Mouse (Mus musculus): ENCODE results near the gene Mkrn1. TPM values are rescaled to one million over a fixed set of nuclear protein-coding genes. Genes with fewer than 3 reads are reported as not detected.
"Not testable (repeated sequence)": the region's sequence is repeated elsewhere in the genome, so short reads cannot be mapped to it uniquely, and the experiment has no call there.

Mkrn1 gene
- polyA plus RNA-seq, 1 experiment from 2014 or later, result 247 TPM

DNA sequence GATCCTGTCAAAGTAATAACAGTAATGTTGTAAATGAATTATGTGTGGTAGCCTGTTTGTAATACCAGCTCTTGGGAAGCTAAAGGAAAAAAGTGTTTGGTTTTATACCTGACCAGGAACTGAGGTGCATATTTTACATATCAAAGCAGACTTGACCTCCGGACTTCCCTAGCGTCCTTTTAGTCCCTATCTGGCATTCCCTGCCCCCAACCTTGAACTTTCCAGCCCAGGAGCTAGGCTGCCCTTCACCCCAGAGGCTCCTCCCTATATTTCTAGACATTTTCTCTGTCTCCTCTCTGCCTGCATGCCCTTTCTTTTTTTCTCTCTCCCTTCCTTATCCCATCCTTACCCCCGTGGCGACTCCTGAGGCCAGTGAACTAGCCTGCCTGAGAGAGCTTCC, 605 bp upstream of the Mkrn1 start:
- Histone ChIP-seq H3K9ac (no peak overlapping the region), H3K36me3 (replicated peaks; ENCODE audit: control insufficient read depth, insufficient read depth) (no peaks in the 10 kb centered on the region), H3K9me3 (ENCODE audit: control insufficient read depth, low read length) (no peaks in the 10 kb centered on the region), H3K4me1 (replicated peaks; ENCODE audit: control insufficient read depth, insufficient read depth, low read length) (peaks cover 11% of the 10 kb centered on the region), H3K27me3 (ENCODE audit: control insufficient read depth, insufficient read depth, low read length) (no peaks in the 10 kb centered on the region), H3K27ac (peak overlapping the region; percentile 96), H3K4me3 (replicated peaks; ENCODE audit: low read length) (peak overlapping the region; percentile 66), H3K4me2 (replicated peaks) (peak overlapping the region; percentile 74)
- no peak for DNase-seq (ENCODE audit: low spot score)
- 42% methylated on average over 4 of the region's 4 CpGs for WGBS
- ATAC-seq (ENCODE audit: low FRiP score), result no peak

DNA sequence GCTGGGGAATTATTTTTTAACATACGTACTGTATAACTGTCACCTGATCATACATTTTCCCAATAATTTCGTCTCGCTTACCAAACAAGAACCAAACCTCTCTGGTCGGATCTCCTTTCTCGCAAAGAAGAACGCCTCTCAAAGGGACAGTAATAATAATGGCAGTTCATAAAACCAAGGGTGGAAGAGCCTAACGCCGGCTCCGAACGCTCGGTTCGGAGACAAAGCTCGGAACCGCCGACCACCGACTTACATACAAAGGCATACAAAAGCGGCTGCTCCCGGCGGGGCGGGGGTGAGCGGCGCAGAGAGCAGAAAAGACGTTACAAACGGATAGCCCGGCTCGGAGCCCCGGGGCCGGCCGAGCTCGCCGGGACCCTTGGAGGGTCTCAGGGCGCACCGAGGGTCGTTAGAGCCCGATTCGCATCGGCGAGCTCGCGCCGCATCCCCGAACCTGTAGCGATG, 844 bp downstream of the Mkrn1 start:
- Histone ChIP-seq H3K4me1 (replicated peaks; ENCODE audit: control insufficient read depth, insufficient read depth, low read length) (peaks cover 12% of the 10 kb centered on the region), H3K9me3 (ENCODE audit: control insufficient read depth, low read length) (no peaks in the 10 kb centered on the region), H3K9ac (peak overlapping the region; percentile 95), H3K27ac (peak overlapping the region; percentile 96), H3K4me2 (replicated peaks) (peak overlapping the region; percentile 74), H3K27me3 (ENCODE audit: control insufficient read depth, insufficient read depth, low read length) (no peaks in the 10 kb centered on the region), H3K4me3 (replicated peaks; ENCODE audit: low read length) (peak overlapping the region; percentile 66), H3K36me3 (replicated peaks; ENCODE audit: control insufficient read depth, insufficient read depth) (no peaks in the 10 kb centered on the region)
- under 1% methylated on average over 43 of the region's 43 CpGs for WGBS
- DNase-seq (ENCODE audit: low spot score) (peak; percentile 49), ATAC-seq (ENCODE audit: low FRiP score) (peak; percentile 41; the same call in 1 of the 2 replicates)

DNA sequence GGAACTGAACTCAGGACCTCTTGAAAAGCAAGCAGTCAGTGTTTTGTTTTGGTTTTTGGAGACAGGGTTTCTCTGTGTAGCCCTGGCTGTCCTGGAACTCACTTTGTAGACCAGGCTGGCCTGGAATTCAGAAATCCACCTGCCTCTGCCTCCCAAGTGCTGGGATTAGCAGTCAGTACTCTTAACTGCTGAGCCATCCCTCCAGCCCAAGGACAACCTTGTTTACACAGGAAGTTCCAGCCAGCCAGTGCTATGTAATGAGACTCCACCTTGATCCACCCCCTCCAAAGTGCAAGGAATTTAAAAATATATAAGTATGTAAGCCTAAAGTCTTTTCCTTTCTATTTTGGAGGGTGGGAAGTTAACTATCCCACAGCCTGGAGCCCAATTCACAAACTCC, 3.6 kb downstream of the Mkrn1 start:
- not testable (repeated sequence) for H3K9me3 ChIP-seq (ENCODE audit: control insufficient read depth, low read length); ATAC-seq (ENCODE audit: low FRiP score); H3K9ac ChIP-seq; DNase-seq (ENCODE audit: low spot score); H3K36me3 ChIP-seq (replicated peaks; ENCODE audit: control insufficient read depth, insufficient read depth); H3K27ac ChIP-seq; H3K4me2 ChIP-seq (replicated peaks); H3K27me3 ChIP-seq (ENCODE audit: control insufficient read depth, insufficient read depth, low read length); H3K4me3 ChIP-seq (replicated peaks; ENCODE audit: low read length)
- peaks cover 14% of the 10 kb centered on the region for H3K4me1 ChIP-seq (replicated peaks; ENCODE audit: control insufficient read depth, insufficient read depth, low read length)

- Histone ChIP-seq H3K4me3 (replicated peaks; ENCODE audit: low read length) (no peak overlapping the region), H3K27me3 (ENCODE audit: control insufficient read depth, insufficient read depth, low read length) (no peaks in the 10 kb centered on the region), H3K4me1 (replicated peaks; ENCODE audit: control insufficient read depth, insufficient read depth, low read length) (peaks cover 14% of the 10 kb centered on the region), H3K9ac (no peak overlapping the region), H3K4me2 (replicated peaks) (no peak overlapping the region), H3K27ac (no peak overlapping the region), H3K9me3 (ENCODE audit: control insufficient read depth, low read length) (no peaks in the 10 kb centered on the region), H3K36me3 (replicated peaks; ENCODE audit: control insufficient read depth, insufficient read depth) (no peaks in the 10 kb centered on the region)
- ATAC-seq (ENCODE audit: low FRiP score), result no peak
- 52% methylated on average over 3 of the region's 5 CpGs for WGBS
- DNase-seq (ENCODE audit: low spot score), result peak; percentile 62
Measured at GRCm38 (mm10) chr6:39415762-39416161, 4.5 kb downstream of the Mkrn1 start.

- H3K4me3 ChIP-seq (replicated peaks; ENCODE audit: low read length), result no peak overlapping the region
- H3K9me3 ChIP-seq (ENCODE audit: control insufficient read depth, low read length), result no peaks in the 10 kb centered on the region
- H3K4me2 ChIP-seq (replicated peaks), result no peak overlapping the region
- H3K9ac ChIP-seq, result no peak overlapping the region
- H3K4me1 ChIP-seq (replicated peaks; ENCODE audit: control insufficient read depth, insufficient read depth, low read length), result peaks cover 14% of the 10 kb centered on the region
- ATAC-seq (ENCODE audit: low FRiP score) (no peak), DNase-seq (ENCODE audit: low spot score) (no peak)
- no peaks in the 10 kb centered on the region for H3K27me3 ChIP-seq (ENCODE audit: control insufficient read depth, insufficient read depth, low read length)
- H3K36me3 ChIP-seq (replicated peaks; ENCODE audit: control insufficient read depth, insufficient read depth), result peaks cover 6% of the 10 kb centered on the region
- 53% methylated on average over 1 of the region's 1 CpGs for WGBS
- H3K27ac ChIP-seq, result no peak overlapping the region
Measured at GRCm38 (mm10) chr6:39414106-39414505, 6.2 kb downstream of the Mkrn1 start.

GRCm38 (mm10) chr6:39406480-39406879, 13.8 kb downstream of the Mkrn1 start:
- Histone ChIP-seq H3K36me3 (replicated peaks; ENCODE audit: control insufficient read depth, insufficient read depth) (peaks cover 65% of the 10 kb centered on the region), H3K4me3 (replicated peaks; ENCODE audit: low read length) (no peak overlapping the region), H3K4me1 (replicated peaks; ENCODE audit: control insufficient read depth, insufficient read depth, low read length) (no peaks in the 10 kb centered on the region), H3K27ac (no peak overlapping the region), H3K27me3 (ENCODE audit: control insufficient read depth, insufficient read depth, low read length) (no peaks in the 10 kb centered on the region), H3K9ac (no peak overlapping the region), H3K4me2 (replicated peaks) (no peak overlapping the region), H3K9me3 (ENCODE audit: control insufficient read depth, low read length) (no peaks in the 10 kb centered on the region)
- WGBS, result 95% methylated on average over 5 of the region's 5 CpGs
- no peak for ATAC-seq (ENCODE audit: low FRiP score)
- no peak for DNase-seq (ENCODE audit: low spot score)

GRCm38 (mm10) chr6:39403136-39403535, 17.1 kb downstream of the Mkrn1 start:
- H3K9me3 ChIP-seq (ENCODE audit: control insufficient read depth, low read length), result no peaks in the 10 kb centered on the region
- H3K4me2 ChIP-seq (replicated peaks), result no peak overlapping the region
- no peak overlapping the region for H3K9ac ChIP-seq
- no peaks in the 10 kb centered on the region for H3K4me1 ChIP-seq (replicated peaks; ENCODE audit: control insufficient read depth, insufficient read depth, low read length)
- 91% methylated on average over 2 of the region's 2 CpGs for WGBS
- H3K4me3 ChIP-seq (replicated peaks; ENCODE audit: low read length), result no peak overlapping the region
- ATAC-seq (ENCODE audit: low FRiP score) (no peak), DNase-seq (ENCODE audit: low spot score) (no peak)
- H3K27ac ChIP-seq, result no peak overlapping the region
- peaks cover 87% of the 10 kb centered on the region for H3K36me3 ChIP-seq (replicated peaks; ENCODE audit: control insufficient read depth, insufficient read depth)
- H3K27me3 ChIP-seq (ENCODE audit: control insufficient read depth, insufficient read depth, low read length), result no peaks in the 10 kb centered on the region

DNA sequence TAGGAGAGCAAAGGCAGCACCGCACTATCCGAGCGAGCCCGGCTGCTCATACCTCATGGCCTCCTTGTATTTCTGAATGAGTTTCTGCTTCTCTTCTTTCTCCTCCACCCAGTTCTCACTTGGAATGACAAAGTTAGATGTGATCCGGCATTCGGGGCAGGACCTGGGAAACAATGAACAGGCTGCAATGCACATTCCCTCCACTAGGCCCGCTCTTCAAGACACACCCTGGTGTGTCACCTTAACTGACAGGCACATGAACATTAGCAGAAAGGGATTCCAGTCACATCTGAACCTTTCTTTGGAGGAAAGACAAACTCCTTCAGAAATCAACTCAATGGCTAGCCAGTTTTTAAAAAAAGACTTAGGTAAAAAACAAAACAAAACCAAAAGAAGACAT, 19.9 kb downstream of the Mkrn1 start:
- H3K4me3 ChIP-seq (replicated peaks; ENCODE audit: low read length), result no peak overlapping the region
- H3K9ac ChIP-seq, result no peak overlapping the region
- H3K9me3 ChIP-seq (ENCODE audit: control insufficient read depth, low read length), result no peaks in the 10 kb centered on the region
- ATAC-seq (ENCODE audit: low FRiP score) (no peak), DNase-seq (ENCODE audit: low spot score) (no peak)
- H3K27ac ChIP-seq, result no peak overlapping the region
- no peaks in the 10 kb centered on the region for H3K27me3 ChIP-seq (ENCODE audit: control insufficient read depth, insufficient read depth, low read length)
- H3K4me1 ChIP-seq (replicated peaks; ENCODE audit: control insufficient read depth, insufficient read depth, low read length), result no peaks in the 10 kb centered on the region
- H3K4me2 ChIP-seq (replicated peaks), result no peak overlapping the region
- 60% methylated on average over 7 of the region's 7 CpGs for WGBS
- H3K36me3 ChIP-seq (replicated peaks; ENCODE audit: control insufficient read depth, insufficient read depth), result peaks cover 86% of the 10 kb centered on the region

DNA sequence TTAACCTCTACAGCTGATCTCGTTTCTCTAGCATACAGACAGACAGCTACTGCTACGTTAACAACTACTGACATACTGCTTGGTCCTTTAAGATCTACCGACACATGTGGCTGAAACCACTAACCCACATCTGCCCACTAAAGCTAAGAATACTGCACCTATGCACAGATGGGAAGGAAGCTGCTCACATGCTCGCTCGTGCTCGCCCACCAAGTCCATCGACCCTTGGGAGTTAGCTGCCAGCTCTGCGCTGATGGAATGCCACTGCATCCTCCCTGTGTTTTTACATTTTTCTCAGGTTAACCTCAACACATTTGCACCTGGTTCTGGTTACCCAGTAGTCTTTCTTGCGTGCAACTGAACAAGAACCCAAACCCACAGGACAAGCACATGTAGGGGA, 21.9 kb downstream of the Mkrn1 start:
- Histone ChIP-seq H3K4me1 (replicated peaks; ENCODE audit: control insufficient read depth, insufficient read depth, low read length) (no peaks in the 10 kb centered on the region), H3K27me3 (ENCODE audit: control insufficient read depth, insufficient read depth, low read length) (no peaks in the 10 kb centered on the region), H3K4me3 (replicated peaks; ENCODE audit: low read length) (no peak overlapping the region), H3K9me3 (ENCODE audit: control insufficient read depth, low read length) (no peaks in the 10 kb centered on the region), H3K4me2 (replicated peaks) (no peak overlapping the region), H3K36me3 (replicated peaks; ENCODE audit: control insufficient read depth, insufficient read depth) (peaks cover 71% of the 10 kb centered on the region), H3K27ac (no peak overlapping the region), H3K9ac (no peak overlapping the region)
- DNase-seq (ENCODE audit: low spot score), result no peak
- WGBS, result 94% methylated on average over 9 of the region's 9 CpGs
- ATAC-seq (ENCODE audit: low FRiP score), result no peak

GRCm38 (mm10) chr6:39397046-39397445, 23.2 kb downstream of the Mkrn1 start:
- no peak for DNase-seq (ENCODE audit: low spot score)
- no peak overlapping the region for H3K9ac ChIP-seq
- H3K36me3 ChIP-seq (replicated peaks; ENCODE audit: control insufficient read depth, insufficient read depth), result peaks cover 68% of the 10 kb centered on the region
- no peaks in the 10 kb centered on the region for H3K27me3 ChIP-seq (ENCODE audit: control insufficient read depth, insufficient read depth, low read length)
- H3K4me2 ChIP-seq (replicated peaks), result no peak overlapping the region
- no peak overlapping the region for H3K4me3 ChIP-seq (replicated peaks; ENCODE audit: low read length)
- no peak for ATAC-seq (ENCODE audit: low FRiP score)
- 95% methylated on average over 6 of the region's 6 CpGs for WGBS
- no peak overlapping the region for H3K27ac ChIP-seq
- no peaks in the 10 kb centered on the region for H3K4me1 ChIP-seq (replicated peaks; ENCODE audit: control insufficient read depth, insufficient read depth, low read length)
- no peaks in the 10 kb centered on the region for H3K9me3 ChIP-seq (ENCODE audit: control insufficient read depth, low read length)

Measured in hindbrain, embryonic 14.5 days (tissue).